Mouse (Mus musculus): Measurements from ENCODE around the gene Hmgb4. TPM values are rescaled to one million over a fixed set of nuclear protein-coding genes. Genes with fewer than 3 reads are reported as not detected.

The Hmgb4 gene
- polyA plus RNA-seq (2016; fragmentation: Nextera tagmentation; extraction: Ambion mirVana): not detected in 2 replicates

DNA sequence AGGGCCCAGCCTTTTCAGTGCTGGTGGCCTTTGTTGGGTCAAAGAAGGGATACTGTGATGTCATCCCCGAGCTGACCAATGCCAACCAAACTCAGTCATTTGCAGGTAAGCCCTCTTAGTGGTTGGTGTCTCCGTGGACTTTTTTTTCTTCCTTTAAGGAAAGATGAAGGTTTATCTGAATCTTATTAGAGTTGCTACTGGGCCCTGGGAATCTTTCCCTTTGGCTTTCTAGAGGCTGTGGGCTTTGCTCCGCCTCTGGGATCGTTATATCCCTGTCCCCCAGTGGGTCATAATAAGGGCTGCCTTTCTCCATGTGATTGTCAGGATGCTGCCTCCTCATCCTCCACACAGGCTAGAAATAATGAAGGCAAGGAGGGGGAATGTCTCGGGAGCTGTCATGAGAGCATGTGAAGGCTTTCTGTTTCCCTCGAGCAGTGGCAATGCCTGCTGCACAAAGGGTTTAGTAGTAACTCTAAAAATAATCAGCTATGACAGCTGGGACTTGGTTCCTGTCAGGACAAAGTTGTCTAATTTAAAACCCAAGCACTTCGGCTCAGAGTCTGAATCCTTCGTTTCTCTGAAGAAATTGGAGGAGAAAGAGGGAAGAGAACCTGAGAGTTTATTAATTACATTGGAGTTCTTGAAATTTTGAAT is at the start of gene Hmgb4:
Hmgb4 (minus strand) TSS at position 51 of the 654 bp plus-strand sequence.
- H3K9me3 ChIP-seq: peaks cover 2% of the 10 kb centered on the region
- no peaks in the 10 kb centered on the region for H3K4me1 ChIP-seq (replicated peaks)
- no peak within 1 kb of the TSS for H3K4me2 ChIP-seq
- no peak within 1 kb of the TSS for H3K4me3 ChIP-seq (replicated peaks)
- WGBS: 74% methylated on average over 8 of the region's 8 CpGs
- H3K9ac ChIP-seq (replicated peaks): no peak within 1 kb of the TSS
- no peaks in the 10 kb centered on the region for H3K27me3 ChIP-seq
- no peak within 1 kb of the TSS for H3K27ac ChIP-seq
- H3K36me3 ChIP-seq: no peaks in the 10 kb centered on the region
- ATAC-seq (ENCODE audit: insufficient number of reproducible peaks, insufficient read depth, low FRiP score, low TSS enrichment, low read depth): no peak

GRCm38 (mm10) chr4:128306011-128306410 is 45.3 kb upstream of the Hmgb4 start:
- 90% methylated on average over 8 of the region's 8 CpGs for WGBS
- Histone ChIP-seq H3K27ac (no peak overlapping the region), H3K9me3 (no peaks in the 10 kb centered on the region), H3K9ac (replicated peaks) (no peak overlapping the region), H3K36me3 (no peaks in the 10 kb centered on the region), H3K4me3 (replicated peaks) (no peak overlapping the region), H3K4me2 (no peak overlapping the region), H3K4me1 (replicated peaks) (no peaks in the 10 kb centered on the region), H3K27me3 (no peaks in the 10 kb centered on the region)
- no peak for ATAC-seq (ENCODE audit: insufficient number of reproducible peaks, insufficient read depth, low FRiP score, low TSS enrichment, low read depth)

GRCm38 (mm10) chr4:128304049-128304448 is 43.3 kb upstream of the Hmgb4 start:
- no peak overlapping the region for H3K4me2 ChIP-seq
- no peak overlapping the region for H3K9ac ChIP-seq (replicated peaks)
- H3K27me3 ChIP-seq: no peaks in the 10 kb centered on the region
- no peak for ATAC-seq (ENCODE audit: insufficient number of reproducible peaks, insufficient read depth, low FRiP score, low TSS enrichment, low read depth)
- H3K4me3 ChIP-seq (replicated peaks): no peak overlapping the region
- no peaks in the 10 kb centered on the region for H3K36me3 ChIP-seq
- no peaks in the 10 kb centered on the region for H3K9me3 ChIP-seq
- WGBS: 82% methylated on average over 8 of the region's 8 CpGs
- no peak overlapping the region for H3K27ac ChIP-seq
- H3K4me1 ChIP-seq (replicated peaks): no peaks in the 10 kb centered on the region

- no peak overlapping the region for H3K27ac ChIP-seq
- no peak overlapping the region for H3K4me3 ChIP-seq (replicated peaks)
- 84% methylated on average over 7 of the region's 7 CpGs for WGBS
- H3K4me1 ChIP-seq (replicated peaks): no peaks in the 10 kb centered on the region
- no peak for ATAC-seq (ENCODE audit: insufficient number of reproducible peaks, insufficient read depth, low FRiP score, low TSS enrichment, low read depth)
- no peaks in the 10 kb centered on the region for H3K9me3 ChIP-seq
- no peak overlapping the region for H3K9ac ChIP-seq (replicated peaks)
- H3K36me3 ChIP-seq: no peaks in the 10 kb centered on the region
- no peak overlapping the region for H3K4me2 ChIP-seq
- peaks cover 4% of the 10 kb centered on the region; the same call in 1 of the 2 replicates for H3K27me3 ChIP-seq
These were observed 27.3 kb upstream of the Hmgb4 start for GRCm38 (mm10) chr4:128288095-128288494.

DNA sequence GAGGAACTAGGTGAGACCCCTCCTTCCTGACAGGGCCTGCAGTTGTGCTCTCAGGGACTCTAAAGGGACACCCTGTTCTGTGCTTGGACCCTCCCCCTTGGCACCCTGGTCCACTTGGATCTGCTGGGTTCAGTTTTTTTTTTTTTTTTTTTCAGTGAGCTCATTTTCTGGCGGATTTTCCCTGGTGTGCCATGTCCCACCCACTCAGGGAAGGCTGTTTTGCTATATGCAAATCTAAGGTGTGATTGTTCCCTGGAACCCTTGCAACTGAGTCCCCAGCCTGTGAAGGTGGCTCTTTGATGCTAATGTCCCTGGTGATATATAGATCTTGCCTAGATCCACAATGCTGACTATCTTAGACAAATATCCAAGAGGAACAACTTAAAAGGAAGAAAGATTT is 24.3 kb upstream of the Hmgb4 start:
- Histone ChIP-seq H3K4me1 (replicated peaks) (no peaks in the 10 kb centered on the region), H3K27ac (no peak overlapping the region), H3K27me3 (no peaks in the 10 kb centered on the region; the same call in none of the 2 replicates), H3K9ac (replicated peaks) (no peak overlapping the region), H3K4me2 (no peak overlapping the region), H3K9me3 (no peaks in the 10 kb centered on the region), H3K4me3 (replicated peaks) (no peak overlapping the region), H3K36me3 (no peaks in the 10 kb centered on the region)
- no peak for ATAC-seq (ENCODE audit: insufficient number of reproducible peaks, insufficient read depth, low FRiP score, low TSS enrichment, low read depth)
- WGBS: 65% methylated on average over 1 of the region's 1 CpGs

DNA sequence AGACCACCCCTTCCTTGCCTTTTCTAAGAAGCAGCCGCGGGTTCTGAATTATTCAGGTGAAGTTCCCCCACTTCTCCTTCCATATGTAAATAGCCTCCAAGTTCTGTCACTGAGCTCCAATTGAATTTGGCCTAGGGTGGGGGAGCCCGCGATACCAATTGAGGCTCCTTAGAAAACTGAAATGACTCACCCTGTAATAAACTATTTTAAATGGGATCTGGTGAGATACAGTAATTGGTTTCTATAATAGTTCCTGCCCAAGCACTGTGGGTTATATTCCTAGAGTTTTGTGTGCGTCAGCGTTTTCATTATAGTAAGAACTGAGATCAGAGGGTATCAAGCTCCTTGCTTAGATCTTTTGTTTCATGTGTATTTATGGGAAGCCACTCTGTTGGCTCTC is 14.8 kb upstream of the Hmgb4 start:
- WGBS: 79% methylated on average over 6 of the region's 6 CpGs
- Histone ChIP-seq H3K4me1 (replicated peaks) (no peaks in the 10 kb centered on the region), H3K9ac (replicated peaks) (no peak overlapping the region), H3K4me3 (replicated peaks) (no peak overlapping the region), H3K27me3 (no peaks in the 10 kb centered on the region; the same call in 1 of the 2 replicates), H3K4me2 (no peak overlapping the region), H3K9me3 (no peaks in the 10 kb centered on the region), H3K36me3 (no peaks in the 10 kb centered on the region), H3K27ac (no peak overlapping the region)
- ATAC-seq (ENCODE audit: insufficient number of reproducible peaks, insufficient read depth, low FRiP score, low TSS enrichment, low read depth): no peak

DNA sequence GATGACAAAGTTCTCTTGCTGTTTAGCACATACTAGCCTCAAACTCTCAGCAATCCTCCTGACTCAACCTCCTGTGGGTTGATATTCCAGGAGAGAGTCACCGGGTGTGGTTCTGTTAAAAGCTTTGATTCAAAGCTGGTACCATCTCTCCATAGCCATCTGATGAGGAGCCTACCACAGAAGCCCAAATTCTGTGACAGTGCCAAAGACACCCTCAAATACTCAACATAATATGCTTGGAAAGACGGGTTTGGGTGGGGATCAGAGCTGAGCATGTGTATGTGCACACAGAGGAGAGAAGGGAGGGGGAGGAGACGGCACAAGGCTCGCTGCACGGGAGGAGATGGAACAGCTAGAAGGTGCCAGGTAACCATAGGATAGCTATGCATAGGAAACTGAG is 14.4 kb upstream of the Hmgb4 start:
- H3K27me3 ChIP-seq: no peaks in the 10 kb centered on the region; the same call in 1 of the 2 replicates
- no peak overlapping the region for H3K4me2 ChIP-seq
- 74% methylated on average over 5 of the region's 5 CpGs for WGBS
- no peak overlapping the region for H3K4me3 ChIP-seq (replicated peaks)
- no peak for ATAC-seq (ENCODE audit: insufficient number of reproducible peaks, insufficient read depth, low FRiP score, low TSS enrichment, low read depth)
- H3K4me1 ChIP-seq (replicated peaks): no peaks in the 10 kb centered on the region
- H3K36me3 ChIP-seq: no peaks in the 10 kb centered on the region
- no peaks in the 10 kb centered on the region for H3K9me3 ChIP-seq
- H3K27ac ChIP-seq: no peak overlapping the region
- no peak overlapping the region for H3K9ac ChIP-seq (replicated peaks)

- H3K4me1 ChIP-seq (replicated peaks): 0 out of 2 replicates have a peak, but pooled peaks cover 6% of the 10 kb centered on the region
- WGBS: 76% methylated on average over 11 of the region's 11 CpGs
- no peak for ATAC-seq (ENCODE audit: insufficient number of reproducible peaks, insufficient read depth, low FRiP score, low TSS enrichment, low read depth)
These were observed 12.4 kb upstream of the Hmgb4 start for GRCm38 (mm10) chr4:128273146-128273545.

GRCm38 (mm10) chr4:128272501-128272900 is 11.7 kb upstream of the Hmgb4 start:
- WGBS: 65% methylated on average over 6 of the region's 6 CpGs

More at GRCm38 (mm10) chr4:128273146-128273545, 12.4 kb upstream of the Hmgb4 start:
- Histone ChIP-seq H3K9ac (replicated peaks) (no peak overlapping the region), H3K36me3 (no peaks in the 10 kb centered on the region), H3K27me3 (no peaks in the 10 kb centered on the region; the same call in 1 of the 2 replicates), H3K9me3 (no peaks in the 10 kb centered on the region), H3K4me3 (replicated peaks) (no peak overlapping the region), H3K4me2 (no peak overlapping the region), H3K27ac (no peak overlapping the region)

GRCm38 (mm10) chr4:128270931-128271330 is 10.2 kb upstream of the Hmgb4 start:
- H3K4me1 ChIP-seq (replicated peaks): 0 out of 2 replicates have a peak, but pooled peaks cover 6% of the 10 kb centered on the region
- 80% methylated on average over 19 of the region's 19 CpGs for WGBS
- no peak for ATAC-seq (ENCODE audit: insufficient number of reproducible peaks, insufficient read depth, low FRiP score, low TSS enrichment, low read depth)

More at GRCm38 (mm10) chr4:128272501-128272900, 11.7 kb upstream of the Hmgb4 start:
- Histone ChIP-seq H3K27ac (no peak overlapping the region), H3K4me1 (replicated peaks) (0 out of 2 replicates have a peak, but pooled peaks cover 6% of the 10 kb centered on the region), H3K27me3 (no peaks in the 10 kb centered on the region; the same call in 1 of the 2 replicates), H3K36me3 (no peaks in the 10 kb centered on the region), H3K9me3 (no peaks in the 10 kb centered on the region), H3K4me2 (no peak overlapping the region), H3K9ac (replicated peaks) (no peak overlapping the region), H3K4me3 (replicated peaks) (no peak overlapping the region)
- ATAC-seq (ENCODE audit: insufficient number of reproducible peaks, insufficient read depth, low FRiP score, low TSS enrichment, low read depth): no peak

DNA sequence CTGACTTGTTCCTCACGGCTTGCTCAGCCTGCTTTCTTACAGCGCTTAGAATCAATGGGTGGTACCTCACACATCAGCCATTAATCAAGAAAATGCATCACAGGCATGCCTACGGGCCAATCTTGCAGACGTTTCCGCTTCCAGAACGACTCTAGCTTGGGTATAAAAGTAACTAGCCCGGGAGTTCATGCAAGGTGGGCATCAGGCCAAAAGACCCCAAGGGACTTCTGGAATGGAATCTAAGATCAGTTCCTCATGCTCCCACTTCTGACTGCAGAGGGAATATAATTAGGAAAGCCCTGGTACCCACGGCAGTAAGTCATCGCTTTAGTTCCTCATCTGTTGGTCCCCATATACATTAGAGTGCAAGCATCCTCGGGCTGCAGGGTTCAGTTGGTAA is 9.4 kb upstream of the Hmgb4 start:
- Histone ChIP-seq H3K27me3 (no peaks in the 10 kb centered on the region; the same call in 1 of the 2 replicates), H3K4me1 (replicated peaks) (0 out of 2 replicates have a peak, but pooled peaks cover 6% of the 10 kb centered on the region), H3K36me3 (no peaks in the 10 kb centered on the region), H3K9ac (replicated peaks) (no peak overlapping the region), H3K4me2 (no peak overlapping the region), H3K9me3 (peaks cover 6% of the 10 kb centered on the region), H3K27ac (0 out of 2 replicates have a peak overlapping the region, but pooled peaks have one; percentile 26), H3K4me3 (replicated peaks) (no peak overlapping the region)
- no peak for ATAC-seq (ENCODE audit: insufficient number of reproducible peaks, insufficient read depth, low FRiP score, low TSS enrichment, low read depth)
- 38% methylated on average over 10 of the region's 10 CpGs for WGBS

More at GRCm38 (mm10) chr4:128270931-128271330, 10.2 kb upstream of the Hmgb4 start:
- H3K4me3 ChIP-seq (replicated peaks): no peak overlapping the region
- no peak overlapping the region for H3K4me2 ChIP-seq
- H3K27ac ChIP-seq: no peak overlapping the region
- H3K27me3 ChIP-seq: no peaks in the 10 kb centered on the region; the same call in 1 of the 2 replicates
- no peak overlapping the region for H3K9ac ChIP-seq (replicated peaks)
- H3K36me3 ChIP-seq: no peaks in the 10 kb centered on the region
- H3K9me3 ChIP-seq: peaks cover 4% of the 10 kb centered on the region
